Mouse (Mus musculus): ENCODE measurements around the gene Gpx4.
"Not testable (repeated sequence)": the region's sequence is repeated elsewhere in the genome, so short reads cannot be mapped to it uniquely, and the experiment has no call there.

Gpx4 gene

DNA sequence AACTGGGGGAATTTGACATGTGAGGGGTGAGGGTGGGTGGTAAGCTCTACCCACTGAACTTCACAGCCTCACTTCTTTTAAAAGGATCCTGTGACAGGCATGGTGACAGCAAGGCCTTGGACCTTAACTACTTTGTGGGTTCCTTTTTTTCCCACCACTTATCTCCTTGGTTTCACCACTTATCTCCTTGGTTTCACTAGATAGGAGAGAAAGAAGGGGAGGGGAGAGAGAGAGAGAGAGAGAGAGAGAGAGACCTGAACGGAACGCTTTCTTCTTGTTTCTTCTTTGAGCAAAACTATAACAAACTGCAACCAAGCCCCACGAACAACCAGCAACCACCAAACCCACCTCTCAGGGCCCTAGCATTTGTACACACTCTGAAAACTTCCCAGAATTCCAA lies 1.9 kb downstream of the Gpx4 start:
- no peak for DNase-seq (ENCODE audit: extremely low read depth, low read depth, low spot score)

DNA sequence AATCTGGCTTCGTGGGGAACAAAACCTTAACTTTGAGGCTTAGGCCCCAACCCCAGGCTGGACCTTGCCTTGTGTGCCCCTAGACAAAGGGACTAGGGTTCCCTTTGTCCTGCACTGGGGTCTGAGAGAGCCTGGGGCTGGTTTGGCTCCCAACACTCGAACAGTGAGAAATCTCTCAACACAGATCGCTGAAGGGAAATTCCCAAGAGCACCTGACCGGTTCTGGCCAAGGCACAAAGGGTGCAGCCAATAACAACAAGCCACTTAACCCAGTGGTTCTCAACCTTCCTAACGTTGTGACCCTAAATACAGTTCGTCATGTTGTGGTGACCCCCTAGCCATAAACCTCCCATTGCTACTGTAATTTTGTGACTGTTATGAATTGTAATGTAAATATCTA lies 3.3 kb downstream of the Gpx4 start:
- DNase-seq (ENCODE audit: extremely low read depth, low read depth, low spot score) = peak; percentile 68

DNA sequence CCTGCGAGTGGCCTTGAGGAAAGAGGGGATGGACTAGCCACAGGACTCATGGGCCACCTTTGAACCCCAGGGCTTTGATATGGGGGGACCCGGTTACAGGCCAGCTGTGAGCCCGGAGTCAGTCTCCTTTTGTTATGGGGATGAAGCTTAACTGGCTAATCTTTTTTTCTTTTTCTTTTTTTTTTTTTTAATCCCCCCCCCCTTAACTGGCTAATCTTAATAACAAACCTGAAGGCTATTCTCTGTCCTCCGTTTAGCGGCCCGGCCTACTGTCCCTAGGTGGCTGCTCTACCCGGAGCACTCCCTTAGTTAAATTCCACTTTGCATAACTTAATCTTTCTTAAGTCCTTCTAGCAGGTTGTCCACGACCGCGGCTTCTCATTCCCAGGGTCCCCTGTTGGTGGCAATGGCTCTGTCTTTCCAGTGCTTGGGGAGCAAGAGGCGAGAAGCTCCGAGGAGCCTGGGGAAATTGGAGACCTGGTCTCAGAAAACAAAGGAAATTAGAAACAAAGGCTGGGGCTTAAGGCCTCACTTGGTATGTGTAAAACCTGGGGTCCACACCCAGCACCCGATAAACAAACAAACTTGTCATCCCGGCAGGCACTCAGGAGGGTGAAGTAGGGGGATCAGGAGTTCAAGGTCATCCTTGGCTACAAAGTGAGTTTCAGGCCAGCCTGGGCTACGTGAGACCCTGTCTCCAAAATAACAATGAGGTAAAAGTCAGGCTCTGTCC lies 4.1 kb downstream of the Gpx4 start:
- no peak for DNase-seq (ENCODE audit: extremely low read depth, low read depth, low spot score)

DNA sequence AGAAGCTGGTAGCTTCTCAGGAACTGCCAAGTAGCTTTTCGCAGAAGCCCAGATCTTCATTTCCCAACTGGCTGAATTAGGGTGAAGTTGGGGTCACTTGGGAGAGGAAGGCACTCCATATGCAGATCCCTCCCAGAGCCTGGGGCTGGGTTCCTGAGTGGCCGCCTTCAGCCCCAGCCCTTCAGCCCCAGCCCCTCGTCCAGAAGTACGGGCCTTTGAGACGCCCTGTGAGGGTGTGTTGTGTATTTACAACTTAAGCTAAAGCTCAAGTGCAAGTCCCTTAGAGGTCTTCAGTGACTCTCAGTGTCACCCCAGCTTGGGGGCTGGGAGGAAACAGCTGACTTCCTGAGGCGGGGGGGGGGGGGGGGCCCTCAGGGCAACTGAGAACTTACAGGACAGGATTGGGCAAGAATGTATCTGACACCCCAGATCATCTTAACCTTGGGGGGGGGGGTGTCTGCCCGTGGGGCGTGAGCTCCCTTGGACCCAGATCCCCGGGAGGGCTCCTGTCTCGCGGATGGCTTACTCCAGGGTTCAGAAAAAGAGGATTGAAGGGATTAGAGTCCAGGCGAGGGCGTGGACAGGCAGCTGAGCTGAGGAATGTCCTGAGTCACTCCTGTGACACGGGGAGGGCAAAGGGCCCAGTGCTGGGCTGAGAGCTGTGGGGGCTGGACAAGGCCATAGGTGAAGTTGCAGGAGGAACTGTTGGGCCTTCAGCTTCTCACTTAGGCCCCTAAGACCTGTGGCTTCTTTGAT lies 4.8 kb downstream of the Gpx4 start:
- no peak for DNase-seq (ENCODE audit: extremely low read depth, low read depth, low spot score)

DNA sequence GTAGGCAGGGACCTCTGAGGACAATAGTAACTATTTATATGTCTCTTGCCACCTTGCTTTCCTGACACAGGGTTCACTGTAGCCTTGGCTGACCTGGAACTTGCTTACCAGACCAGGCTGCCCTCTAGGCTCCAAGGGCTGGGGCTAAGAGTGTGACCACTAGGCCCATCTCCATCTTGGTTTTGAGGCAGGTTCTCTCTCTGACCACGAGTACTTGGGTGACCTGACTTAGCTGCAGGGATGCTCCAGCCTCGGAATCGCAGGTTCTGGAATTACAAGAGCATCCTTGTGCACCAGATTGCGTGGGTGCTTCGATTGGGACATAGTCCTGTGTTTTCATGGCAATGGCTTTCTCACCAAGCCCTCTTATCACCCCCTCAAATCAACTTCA lies 5.4 kb downstream of the Gpx4 start:
- DNase-seq (ENCODE audit: extremely low read depth, low read depth, low spot score) = no peak

DNA sequence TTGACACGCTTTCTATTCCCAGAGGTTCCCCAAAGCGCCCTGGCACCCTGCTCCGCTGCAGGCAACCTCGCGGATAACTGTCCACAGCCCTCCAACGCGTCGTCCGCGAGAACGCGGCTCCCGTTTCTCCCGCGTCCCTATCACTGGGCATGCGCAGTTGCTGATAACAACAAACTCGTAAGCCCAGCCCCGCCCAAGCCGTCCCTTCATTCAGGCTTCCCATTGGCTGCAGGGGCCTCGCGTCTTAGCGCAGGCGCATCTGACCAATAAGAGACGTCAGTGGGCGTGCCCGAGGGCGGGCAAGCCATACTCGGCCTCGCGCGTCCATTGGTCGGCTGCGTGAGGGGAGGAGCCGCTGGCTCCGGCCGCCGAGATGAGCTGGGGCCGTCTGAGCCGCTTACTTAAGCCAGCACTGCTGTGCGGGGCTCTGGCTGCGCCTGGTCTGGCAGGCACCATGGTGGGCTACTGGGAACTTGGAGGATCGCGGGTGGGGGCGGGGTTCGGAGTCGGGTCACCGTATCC lies 6.4 kb downstream of the Gpx4 start:
- DNase-seq (ENCODE audit: extremely low read depth, low read depth, low spot score) = peak; percentile 80

DNA sequence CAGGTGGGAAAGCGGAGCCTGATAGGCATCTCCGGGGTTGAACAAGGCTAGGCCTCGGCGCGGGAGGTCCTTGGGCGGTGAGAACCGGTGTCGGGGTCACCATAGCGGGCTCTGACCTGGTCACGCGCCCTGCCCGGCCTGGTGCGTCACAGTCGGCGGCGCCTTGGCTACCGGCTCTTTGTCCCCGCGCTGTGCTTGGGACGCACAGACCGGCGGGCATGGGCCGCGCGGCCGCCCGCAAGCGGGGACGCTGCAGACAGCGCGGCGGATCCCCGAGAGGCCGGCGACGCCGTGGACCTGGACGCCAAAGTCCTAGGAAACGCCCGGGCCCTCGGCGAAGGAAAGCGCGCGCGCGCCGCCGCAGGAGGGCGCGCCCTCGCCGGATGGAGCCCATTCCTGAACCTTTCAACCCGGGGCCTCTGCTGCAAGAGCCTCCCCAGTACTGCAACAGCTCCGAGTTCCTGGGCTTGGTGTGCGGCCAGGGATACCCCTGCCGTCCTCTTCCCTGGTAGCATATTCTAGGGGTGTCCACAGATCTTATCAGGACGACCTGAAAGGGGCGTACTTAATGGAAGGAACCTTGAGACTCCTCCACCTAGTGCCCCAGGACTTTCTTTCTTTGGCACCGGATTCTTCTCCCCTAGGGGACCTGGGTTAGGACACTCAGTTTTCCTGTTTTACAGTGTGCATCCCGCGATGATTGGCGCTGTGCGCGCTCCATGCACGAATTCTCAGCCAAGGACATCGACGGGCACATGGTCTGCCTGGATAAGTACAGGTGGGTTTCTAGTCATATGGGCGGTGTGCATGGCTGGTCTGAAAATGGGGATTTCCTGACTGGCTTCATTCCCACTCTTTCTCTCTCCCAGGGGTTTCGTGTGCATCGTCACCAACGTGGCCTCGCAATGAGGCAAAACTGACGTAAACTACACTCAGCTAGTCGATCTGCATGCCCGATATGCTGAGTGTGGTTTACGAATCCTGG lies 7.2 kb downstream of the Gpx4 start:
- DNase-seq (ENCODE audit: extremely low read depth, low read depth, low spot score) = no peak

DNA sequence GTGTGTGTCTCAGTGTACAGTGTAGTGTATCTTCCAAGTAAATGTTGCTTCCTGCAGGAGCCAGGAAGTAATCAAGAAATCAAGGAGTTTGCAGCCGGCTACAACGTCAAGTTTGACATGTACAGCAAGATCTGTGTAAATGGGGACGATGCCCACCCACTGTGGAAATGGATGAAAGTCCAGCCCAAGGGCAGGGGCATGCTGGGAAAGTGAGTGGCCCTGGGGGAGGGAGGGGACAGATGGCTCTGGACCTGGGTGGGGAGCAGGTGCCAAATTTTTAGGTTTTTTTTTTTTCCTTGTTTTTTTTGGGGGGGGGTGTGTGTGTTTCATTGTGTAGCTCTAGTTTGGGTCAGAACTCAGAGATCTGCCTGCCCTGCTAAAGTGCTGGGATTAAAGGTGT lies 7.9 kb downstream of the Gpx4 start:
- DNase-seq (ENCODE audit: extremely low read depth, low read depth, low spot score) = not testable (repeated sequence)

DNA sequence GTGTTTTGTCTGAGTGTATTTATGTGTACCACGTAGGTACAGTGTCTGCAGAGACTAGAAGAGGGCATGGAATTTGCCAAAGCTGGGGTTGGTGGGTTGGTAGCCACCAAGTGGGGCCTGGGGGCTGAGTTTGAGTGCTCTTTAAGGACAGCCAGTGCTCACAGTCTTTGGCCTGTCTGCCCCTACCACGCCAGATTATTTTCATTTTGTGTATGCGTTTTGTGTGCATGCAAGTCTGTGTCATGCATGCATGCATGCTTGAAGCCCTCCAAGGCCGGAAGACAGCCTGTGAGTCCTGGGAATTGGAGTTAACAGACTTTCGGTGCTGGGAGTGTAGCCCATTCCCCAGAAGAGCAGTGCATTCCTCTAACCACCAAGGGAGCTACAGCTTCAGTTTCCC lies 8.4 kb downstream of the Gpx4 start:
- no peak for DNase-seq (ENCODE audit: extremely low read depth, low read depth, low spot score)

DNA sequence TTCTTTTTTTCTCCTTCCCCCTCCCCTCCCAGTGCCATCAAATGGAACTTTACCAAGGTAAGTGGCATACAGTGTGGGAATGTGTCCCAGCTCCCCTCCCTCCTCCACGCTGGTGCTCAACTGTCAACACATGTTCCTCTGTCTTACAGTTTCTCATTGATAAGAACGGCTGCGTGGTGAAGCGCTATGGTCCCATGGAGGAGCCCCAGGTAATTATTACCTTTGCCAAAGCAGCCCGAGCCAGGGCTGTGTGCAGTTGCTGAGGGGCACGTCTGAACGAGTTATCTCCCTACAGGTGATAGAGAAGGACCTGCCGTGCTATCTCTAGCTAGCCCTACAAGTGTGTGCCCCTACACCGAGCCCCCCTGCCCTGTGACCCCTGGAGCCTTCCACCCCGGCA lies 8.9 kb downstream of the Gpx4 start:
- no peak for DNase-seq (ENCODE audit: extremely low read depth, low read depth, low spot score)

DNA sequence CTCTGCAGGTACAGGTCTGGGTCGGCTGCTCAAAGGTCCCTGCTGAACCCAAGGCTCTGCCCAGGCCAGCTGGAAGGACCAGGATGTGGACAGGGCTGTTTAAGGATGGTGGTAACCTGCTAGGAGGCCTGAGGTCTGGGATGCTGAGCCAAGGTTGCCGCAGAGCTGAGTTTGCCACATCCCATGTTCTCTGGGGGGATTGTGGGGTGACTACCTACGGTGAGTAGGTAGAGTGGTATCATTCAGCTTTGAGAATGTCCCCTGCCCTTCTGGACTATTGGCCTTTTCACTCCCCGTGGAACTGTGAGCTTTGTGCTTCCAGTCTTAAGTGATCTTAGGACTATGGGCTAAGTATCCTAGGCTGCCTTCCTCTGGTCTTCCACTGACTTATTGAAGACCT lies 9.5 kb downstream of the Gpx4 start:
- no peak for DNase-seq (ENCODE audit: extremely low read depth, low read depth, low spot score)

DNA sequence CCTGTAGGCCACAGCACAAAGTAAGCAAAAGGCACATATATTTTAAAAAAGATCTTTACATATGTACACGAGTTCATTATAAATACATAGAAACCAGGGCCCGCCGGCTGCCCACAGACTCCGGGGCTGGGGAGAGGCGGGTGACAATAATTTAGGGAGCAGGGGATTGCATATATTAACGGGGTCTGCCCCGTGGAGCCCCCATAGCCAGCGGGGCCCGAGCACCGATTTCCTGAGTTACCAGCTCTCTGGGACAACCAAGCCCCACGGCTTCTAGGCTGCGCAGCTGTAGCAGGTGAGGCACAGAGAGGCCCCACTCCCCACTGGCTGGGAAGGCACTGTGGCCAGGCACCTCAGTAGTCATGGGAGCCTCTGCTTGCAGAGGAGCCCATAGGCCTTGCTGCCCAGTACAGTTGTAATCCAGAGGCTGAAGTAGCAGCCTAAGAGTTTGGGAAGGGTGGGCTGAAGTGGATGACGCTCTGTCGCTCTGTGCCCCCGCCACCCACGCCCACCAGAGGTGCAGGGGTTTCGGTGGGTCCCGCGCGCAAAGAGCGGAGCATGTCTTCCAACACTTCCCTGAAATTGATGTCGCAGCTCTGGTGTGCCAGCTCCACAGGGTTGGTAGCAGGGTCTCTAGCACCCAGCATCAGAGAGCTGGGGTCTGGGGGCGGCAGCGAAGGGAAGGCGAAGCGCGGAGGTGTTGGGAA lies 10.2 kb downstream of the Gpx4 start:
- DNase-seq (ENCODE audit: extremely low read depth, low read depth, low spot score) = no peak

DNA sequence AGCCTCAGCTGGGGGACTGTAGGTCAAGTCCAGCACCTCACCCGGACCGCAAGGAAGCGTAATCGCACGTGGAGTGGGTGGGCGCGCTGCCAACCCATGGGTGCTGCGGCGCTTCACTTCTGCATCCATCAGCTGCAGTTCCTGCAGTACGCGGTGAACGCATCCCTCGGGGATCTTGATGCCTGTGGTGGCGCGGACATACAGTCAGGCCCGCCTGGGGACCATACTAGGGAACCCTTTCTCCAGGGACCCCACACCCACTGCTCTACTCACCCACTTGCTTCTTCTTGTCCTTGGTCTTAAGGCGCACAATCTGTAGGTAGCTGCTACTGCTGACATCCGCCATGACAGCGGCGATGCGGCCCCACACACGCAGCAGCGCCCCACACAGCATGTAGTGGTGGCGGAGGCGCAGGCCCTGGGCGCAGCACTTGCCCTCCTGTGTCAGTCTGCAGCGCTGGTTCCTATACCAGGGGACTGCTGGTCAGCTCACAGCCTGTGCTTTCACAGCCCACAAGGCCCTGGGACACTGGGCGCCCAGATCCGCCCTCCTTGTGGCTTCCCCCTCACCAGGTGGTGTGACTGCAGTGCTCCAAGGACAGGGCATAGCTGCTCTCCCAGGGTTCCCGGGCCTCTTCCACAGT lies 10.8 kb downstream of the Gpx4 start:
- DNase-seq (ENCODE audit: extremely low read depth, low read depth, low spot score) = no peak

DNA sequence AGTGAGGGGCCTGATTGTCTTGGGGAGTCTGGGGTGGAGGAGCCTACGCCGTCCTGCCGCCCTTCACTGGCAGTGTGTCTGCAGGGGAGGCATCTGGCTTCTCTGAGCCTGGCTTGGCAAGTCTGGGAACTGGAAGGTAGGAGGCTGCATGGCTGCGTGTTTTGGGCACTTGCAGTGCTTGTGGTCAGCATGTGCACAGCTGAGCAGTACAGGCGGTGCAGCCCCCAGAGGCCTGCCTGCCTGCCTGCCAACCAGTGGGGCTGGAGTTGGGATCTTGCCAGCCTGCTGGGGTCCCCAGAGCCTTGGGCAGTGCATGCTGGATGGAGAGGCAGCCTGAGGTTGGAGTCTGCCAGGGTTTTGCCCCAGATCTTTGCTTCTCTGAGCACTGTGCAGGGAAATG lies 16.1 kb downstream of the Gpx4 start:
- DNase-seq (ENCODE audit: extremely low read depth, low read depth, low spot score) = no peak

DNA sequence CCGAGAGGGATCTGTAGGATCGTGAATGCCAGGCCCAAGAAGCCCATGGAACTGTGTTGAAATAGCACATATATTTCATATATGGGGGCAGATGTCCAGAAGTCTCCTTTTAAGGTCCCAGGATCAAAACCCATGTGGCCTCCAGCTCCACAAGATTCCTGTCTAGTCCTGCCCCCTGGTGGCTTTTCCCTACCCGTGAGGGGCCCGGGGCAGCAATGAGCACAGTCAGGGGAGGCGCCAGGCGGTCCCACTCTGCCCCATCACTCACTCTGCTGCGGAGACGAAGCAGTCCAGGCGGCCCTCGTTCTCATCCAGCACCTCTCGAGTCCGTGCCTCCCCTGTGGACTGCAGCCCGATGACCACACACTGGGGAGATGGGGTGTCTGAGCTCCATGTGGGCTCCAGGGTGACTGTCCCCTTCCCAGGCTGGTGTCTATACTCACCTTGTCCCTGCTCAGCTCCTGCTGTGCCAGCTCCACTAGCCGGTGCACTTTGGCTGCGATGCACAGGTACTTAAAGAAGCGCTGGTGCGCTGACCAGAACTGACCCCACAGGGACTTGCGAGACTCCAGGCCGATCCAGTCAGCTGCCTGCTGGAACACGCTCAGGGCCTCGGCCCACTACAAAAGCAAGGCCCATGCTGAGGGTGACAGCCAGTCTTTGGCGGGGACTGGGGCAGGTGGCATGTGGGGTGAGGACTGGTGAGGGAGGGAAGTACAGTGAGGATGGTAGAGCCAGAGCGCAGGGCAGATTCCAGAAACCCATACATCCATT lies 17.1 kb downstream of the Gpx4 start:
- DNase-seq (ENCODE audit: extremely low read depth, low read depth, low spot score) = no peak

DNA sequence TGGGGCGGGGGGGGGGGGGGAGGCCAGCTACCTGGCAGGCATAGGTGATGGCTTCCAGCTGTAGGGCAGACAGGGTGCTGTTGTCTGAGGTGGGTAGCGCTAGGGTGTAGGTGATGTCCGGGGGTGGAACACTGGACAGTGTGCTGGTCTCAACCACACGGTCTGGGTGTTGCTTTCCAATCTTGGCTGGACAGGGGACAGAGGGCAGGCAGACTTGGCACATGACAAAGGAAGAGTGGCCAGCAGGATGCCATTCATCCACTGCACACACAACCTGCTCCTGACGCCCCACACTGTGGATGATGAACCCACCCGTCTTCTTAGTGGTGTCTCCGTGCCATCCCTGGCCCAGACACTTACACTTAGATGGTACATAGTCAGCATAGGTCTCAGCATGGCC lies 22.3 kb downstream of the Gpx4 start:
- DNase-seq (ENCODE audit: extremely low read depth, low read depth, low spot score) = no peak

DNA sequence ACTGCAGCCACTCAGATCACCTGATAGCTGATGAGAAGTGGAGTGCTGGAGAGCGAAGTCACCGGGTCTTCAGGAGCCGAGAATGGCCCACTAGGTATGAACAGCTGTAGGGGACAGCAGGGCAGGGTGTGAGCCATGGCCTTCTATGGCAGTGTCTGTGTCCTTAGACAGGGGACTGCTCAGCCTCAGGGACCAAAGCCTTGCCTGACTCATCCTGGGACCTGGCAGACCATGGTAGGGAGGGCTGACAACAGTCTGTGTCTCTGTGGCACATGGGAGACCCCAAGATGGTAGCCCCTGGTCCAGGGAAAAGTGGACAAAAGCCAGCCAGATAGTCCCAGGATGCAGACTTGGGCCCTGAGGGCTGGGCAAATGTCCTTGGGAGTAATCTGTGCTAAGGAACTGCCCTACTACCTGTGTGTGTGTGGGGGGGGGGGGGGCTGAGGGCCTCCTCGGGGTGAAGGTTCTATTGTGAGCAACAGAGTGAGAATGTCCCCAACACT lies 23.0 kb downstream of the Gpx4 start:
- DNase-seq (ENCODE audit: extremely low read depth, low read depth, low spot score) = no peak

DNA sequence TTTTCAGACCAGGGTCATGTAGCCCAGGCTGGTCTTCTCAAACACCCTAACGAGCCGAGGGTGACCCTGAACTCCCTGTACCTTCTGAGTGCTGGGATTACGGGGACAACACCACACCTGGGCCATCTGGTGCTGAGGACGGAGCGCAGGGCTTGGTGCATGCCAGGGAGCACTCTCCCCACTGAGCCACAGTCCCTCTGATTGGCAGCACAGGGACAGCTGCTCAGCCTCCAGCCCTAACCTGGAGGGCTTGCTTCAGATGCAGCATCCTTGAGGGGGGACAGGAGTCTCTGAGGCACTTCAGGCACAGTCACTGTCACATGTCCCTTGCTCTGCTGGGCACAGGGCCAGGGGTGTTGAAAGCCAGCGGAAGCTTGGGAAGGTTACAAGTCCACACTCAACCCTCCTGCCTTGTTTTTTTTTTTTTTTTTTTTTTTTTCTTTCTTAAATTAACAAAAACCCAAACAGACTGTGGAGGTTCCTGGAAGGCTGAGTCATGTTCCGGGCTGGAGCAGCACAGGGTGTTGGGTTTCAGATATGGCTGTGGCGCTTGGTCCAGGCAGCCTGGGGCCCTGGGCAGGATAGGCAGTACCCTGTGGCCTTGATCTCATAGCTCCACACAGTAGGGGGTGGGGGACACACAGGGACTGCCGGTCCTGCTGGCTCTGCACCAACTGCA lies 24.0 kb downstream of the Gpx4 start:
- no peak for DNase-seq (ENCODE audit: extremely low read depth, low read depth, low spot score)

DNA sequence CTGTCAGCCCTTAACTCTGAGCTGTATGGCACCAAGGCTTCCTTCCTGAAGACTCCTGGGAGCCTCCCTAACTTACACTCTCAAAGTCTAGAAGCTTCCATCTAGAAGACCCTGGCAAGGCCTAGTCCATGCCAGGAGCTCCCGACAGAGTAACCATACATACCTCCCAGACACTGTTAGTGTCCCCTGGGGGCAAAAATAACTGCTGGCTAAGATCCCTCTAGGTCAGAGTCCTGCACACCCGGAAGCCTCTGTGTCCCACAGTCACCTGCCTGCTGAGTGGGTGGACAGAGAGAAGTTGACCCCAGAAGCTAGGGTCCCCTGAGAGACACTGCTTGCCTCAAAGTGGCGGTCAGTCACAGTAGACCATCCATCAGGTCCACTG lies 24.5 kb downstream of the Gpx4 start:
- no peak for DNase-seq (ENCODE audit: extremely low read depth, low read depth, low spot score)
